Mouse (Mus musculus) ES-E14 (cell line): Measurements from ENCODE around the gene Bak1.

Experiments used
- HCFC1 ChIP-seq: IDR thresholded peaks from 2 replicates; pipeline ENCODE4 v1.6.1; 2012; ENCODE audit warnings: low read length, inconsistent platforms, borderline replicate concordance; ENCODE audit not compliant: insufficient read depth
- ZNF384 ChIP-seq: IDR thresholded peaks from 2 replicates; pipeline ENCODE4 v1.6.1; 2012; ENCODE audit warnings: low read depth, low read length, inconsistent platforms

DNA sequence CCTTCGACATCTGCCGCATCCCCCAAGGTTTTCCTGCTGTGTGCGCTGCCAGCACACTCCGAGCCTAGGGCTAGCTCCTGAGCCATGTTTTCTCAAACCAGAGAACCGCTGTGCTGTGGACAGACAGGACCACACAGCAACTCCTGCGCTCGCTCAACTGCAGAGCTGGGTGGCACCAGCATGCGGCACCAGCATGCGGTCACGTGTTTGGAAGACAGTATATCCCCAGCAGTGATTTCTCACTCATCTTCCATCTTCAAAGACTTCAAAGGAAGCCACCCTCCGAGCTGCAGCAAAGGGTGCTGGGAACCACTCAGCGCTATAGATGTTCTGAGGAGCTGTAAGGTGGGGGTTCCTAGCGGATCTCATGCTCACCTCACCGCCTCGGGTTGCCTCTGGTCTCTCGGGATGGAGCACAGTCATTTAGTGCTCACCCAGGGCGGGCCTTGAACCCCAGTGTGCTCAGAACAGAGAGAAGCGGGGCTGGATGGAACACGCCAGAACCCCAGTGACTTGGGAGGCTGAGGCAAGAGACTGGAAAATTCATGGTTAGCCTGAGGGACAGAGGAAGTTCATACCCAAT is 23.8 kb downstream of the Bak1 start:
- TF ChIP-seq HCFC1 (no peak), ZNF384 (no peak)
